Mouse (Mus musculus) adrenal gland, postnatal 36 days (tissue): Measurements from ENCODE around the gene Tas1r1. TPM values are rescaled to one million over a fixed set of nuclear protein-coding genes. Genes with fewer than 3 reads are reported as not detected.

Experiments used
- DNase-seq, 2 experiments: peaks; one replicate each; pipeline ENCODE4 v3.0.0; 2021; ENCODE audit warnings: mixed read lengths in 1 of 2
- total RNA-seq, 2 experiments: library from RNA; stranded (reverse); gene quantifications; 2 replicates each; pipeline ENCODE4 v1.2.3; 2021

Gene Tas1r1
- total RNA-seq, 2 experiments from 2014 or later = not detected

DNA sequence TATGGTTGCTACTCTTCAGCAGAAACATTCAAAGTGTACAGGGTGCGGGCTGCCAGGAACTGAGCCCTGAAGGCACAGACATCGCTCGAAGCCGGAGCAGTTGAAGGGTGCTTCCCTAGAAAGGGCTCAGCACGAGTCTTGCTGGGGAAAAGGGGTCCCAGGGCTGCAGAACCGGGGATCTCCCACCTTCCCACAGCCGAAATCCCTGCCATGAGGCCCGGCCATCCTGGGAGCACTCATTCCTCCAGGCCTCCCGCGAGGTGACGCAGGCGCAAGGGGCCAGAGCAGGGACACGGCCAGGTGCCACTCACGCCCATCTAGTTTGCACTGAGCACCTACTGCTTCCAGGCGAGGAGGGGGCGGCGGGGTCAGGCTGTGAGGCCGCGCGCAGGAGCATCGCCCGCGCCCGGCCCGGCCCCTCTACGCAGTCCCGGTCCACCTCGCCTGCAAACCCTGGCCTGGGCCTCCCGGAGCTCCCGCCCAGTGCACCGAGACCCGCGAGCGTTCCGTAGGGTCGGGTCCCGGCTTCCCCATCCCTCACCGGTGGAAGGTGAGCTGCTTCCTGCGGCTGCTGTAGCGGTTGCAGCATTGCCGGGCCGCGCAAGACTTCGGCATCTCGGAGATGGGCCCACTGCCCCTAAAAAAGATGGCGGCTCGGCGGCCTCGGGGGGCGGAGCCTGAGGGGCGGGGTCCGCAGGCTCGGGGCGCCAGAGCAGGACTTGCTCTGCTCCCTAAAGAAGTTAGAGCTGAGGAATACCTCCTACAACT lies 49.8 kb downstream of the Tas1r1 start, which contains the start of gene Thap3:
Thap3 (minus strand) TSS at position 656 of the 768 bp plus-strand sequence.
- DNase-seq = peak; percentile 91 to 94

GRCm38 (mm10) chr4:151988014-151988341 lies 50.4 kb downstream of the Tas1r1 start:
- DNase-seq = no peak

DNA sequence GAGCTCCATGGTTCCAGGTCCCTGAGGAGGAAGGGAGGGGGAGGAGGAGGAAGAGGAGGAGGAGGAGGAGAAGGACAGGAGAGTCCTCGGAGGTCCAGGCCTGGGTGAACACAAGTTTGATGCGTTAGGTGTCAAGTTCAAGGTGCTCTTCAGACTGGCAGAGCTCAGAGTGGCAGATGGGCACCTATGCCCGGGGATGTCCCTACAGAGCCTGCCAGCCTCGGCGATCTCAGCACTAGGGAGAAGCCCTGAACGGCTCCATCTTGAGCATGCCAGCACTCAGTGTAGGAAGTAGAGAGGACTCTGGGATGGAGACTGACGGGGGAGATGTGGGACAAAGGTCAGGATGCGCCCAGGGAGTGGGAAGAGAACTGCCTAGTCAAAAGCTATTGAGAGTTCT lies 51.7 kb downstream of the Tas1r1 start:
- DNase-seq = no peak

GRCm38 (mm10) chr4:151985886-151986285 lies 52.5 kb downstream of the Tas1r1 start:
- DNase-seq = no peak

DNA sequence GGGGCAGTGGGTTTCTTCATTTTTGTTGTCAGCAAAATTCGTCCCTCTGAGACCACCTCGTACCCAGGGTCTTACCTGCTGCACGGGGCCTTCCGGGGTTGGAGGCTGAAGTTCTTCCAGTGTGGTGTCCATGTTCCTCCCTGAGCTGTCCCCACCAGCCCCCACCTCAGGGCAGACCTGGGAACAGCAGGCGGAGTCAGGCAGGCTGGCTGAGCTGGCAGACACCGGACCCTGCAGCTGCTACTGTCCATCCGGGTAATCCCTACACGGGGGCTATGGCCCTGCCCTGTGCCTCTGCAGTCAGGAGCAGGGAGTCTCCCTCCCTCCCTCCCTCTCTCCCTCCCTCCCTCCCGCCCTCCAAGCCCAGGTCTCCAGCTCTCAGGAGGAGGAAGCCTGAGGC lies 54.8 kb downstream of the Tas1r1 start:
- peak in 1 of 2 experiments; percentile 31 for DNase-seq

- no peak for DNase-seq
Measured at GRCm38 (mm10) chr4:151983043-151983442, 55.3 kb downstream of the Tas1r1 start.

GRCm38 (mm10) chr4:151981363-151981762 lies 57.0 kb downstream of the Tas1r1 start:
- peak; percentile 86 to 87 for DNase-seq

DNA sequence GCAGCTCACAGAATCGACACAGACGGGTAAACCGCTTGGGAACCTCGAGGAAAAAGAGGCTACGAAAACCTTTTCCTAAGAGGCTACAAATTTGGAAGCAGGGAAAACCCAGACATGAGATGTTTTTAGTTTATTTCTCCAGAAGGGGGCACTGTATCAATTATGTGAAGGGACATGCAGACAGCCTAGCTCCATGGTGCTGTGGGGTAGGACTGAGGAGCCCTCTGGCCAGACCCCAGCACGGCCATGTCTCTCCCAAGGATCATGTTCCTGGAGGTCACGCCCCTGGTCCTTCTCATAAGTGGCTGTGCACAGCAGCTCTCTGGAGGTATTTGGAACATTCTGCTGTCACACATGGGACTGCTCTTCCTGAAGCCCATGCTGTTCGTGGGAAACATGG lies 57.7 kb downstream of the Tas1r1 start:
- DNase-seq = no peak

Other genes starting within 250 kb of the Tas1r1 start
- 10 to 100 TPM; 28.7 to 33.3 TPM for gene Camta1, start 176.7 kb downstream of the Tas1r1 start, total RNA-seq
- 10 to 100 TPM; 93.5 to 95.9 TPM for gene Dnajc11, start 104.9 kb downstream of the Tas1r1 start, total RNA-seq
- 10 to 100 TPM; 19.5 to 20.5 TPM for gene Thap3, start 49.6 kb downstream of the Tas1r1 start, total RNA-seq
- gene Phf13, start 42.3 kb downstream of the Tas1r1 start, total RNA-seq = 10 to 100 TPM; 17.2 to 17.7 TPM
- gene Klhl21, start 29.8 kb downstream of the Tas1r1 start, total RNA-seq = 10 to 100 TPM; 21.7 to 29.7 TPM
- 1 to 10 TPM; 8.6 to 9.7 TPM for gene Zbtb48, start 10.9 kb downstream of the Tas1r1 start, total RNA-seq
- gene Nol9, start 753 bp upstream of the Tas1r1 start, total RNA-seq = 10 to 100 TPM; 24.8 to 27.3 TPM
- 10 to 100 TPM; 10.0 to 13.5 TPM for gene Plekhg5, start 33.9 kb upstream of the Tas1r1 start, total RNA-seq
- gene Tnfrsf25, start 77.4 kb upstream of the Tas1r1 start, total RNA-seq = 1 to 10 TPM; 1.7 to 3.0 TPM
- 1 to 10 TPM; 1.2 to 1.5 TPM for gene Espn, start 113.8 kb upstream of the Tas1r1 start, total RNA-seq
- not detected for gene Hes2, start 120.3 kb upstream of the Tas1r1 start, total RNA-seq
- 10 to 100 TPM; 37.1 to 53.6 TPM for gene Acot7, start 139.6 kb upstream of the Tas1r1 start, total RNA-seq
- gene Gpr153, start 235.7 kb upstream of the Tas1r1 start, total RNA-seq = 1 to 10 TPM; 4.7 to 7.2 TPM